Mouse (Mus musculus) embryonic fibroblast, embryonic 13.5 days (primary cell): ENCODE data around the gene Hlcs.

Experiments
- CTCF ChIP-seq: IDR thresholded peaks from 2 replicates; pipeline ENCODE4 v1.5.1; 2011; ENCODE audit warnings: mild to moderate bottlenecking, control low read depth, low read length, moderate library complexity, borderline replicate concordance; ENCODE audit not compliant: insufficient read depth
- POLR2A ChIP-seq: IDR thresholded peaks from 2 replicates; pipeline ENCODE4 v1.6.1; 2011; ENCODE audit warnings: low read depth, mild to moderate bottlenecking, control low read depth, low read length, moderate library complexity

- TF ChIP-seq POLR2A (no peak), CTCF (no peak)
These were observed 18.0 kb upstream of the Hlcs start for GRCm38 (mm10) chr16:94331233-94331885.
